Mouse (Mus musculus): ENCODE results near the gene Entpd3.

- TF ChIP-seq CTCF (IDR thresholded peaks at IDR 0.05; ENCODE audit: low read depth) (no peak), EP300 (IDR thresholded peaks at IDR 0.05; ENCODE audit: low read depth) (no peak)
Observed at GRCm38 (mm10) chr9:120530471-120530870, 9.1 kb upstream of the Entpd3 start.

Data from liver, postnatal 0 days (tissue).